Mouse (Mus musculus) heart, postnatal 10 days (tissue): ENCODE measurements at regions not wholly inside any gene's neighbourhood (a gene's known extent, or its start where the extent isn't known, plus 50 kb on each side); places are given as distances from the start of the nearest gene placed in this dataset.

Experiments used
- DNase-seq, 2 experiments: peaks; one replicate each; pipeline ENCODE4 v3.0.0; 2021
- intact Hi-C: fragments of 180-260 bp; cut with DNase I; formaldehyde crosslinking; loops from one replicate; pipeline ENCODE4 v1.15.1; 2025

- DNase-seq: no peak
- intact Hi-C loops: loop anchor here (2.0 kb wide), 2 partner anchors 484 to 696 kb away; no protein-coding TSS in a partner anchor
Observed at GRCm38 (mm10) chr8:31518903-31519302, 1909.6 kb upstream of the 5930422O12Rik start.

GRCm38 (mm10) chr8:31520991-31521448 is 1907.5 kb upstream of the 5930422O12Rik start:
- no peak for DNase-seq
- intact Hi-C loops: loop anchor here (10.0 kb wide), 1 partner anchor 1664 kb away; no protein-coding TSS in a partner anchor

DNA sequence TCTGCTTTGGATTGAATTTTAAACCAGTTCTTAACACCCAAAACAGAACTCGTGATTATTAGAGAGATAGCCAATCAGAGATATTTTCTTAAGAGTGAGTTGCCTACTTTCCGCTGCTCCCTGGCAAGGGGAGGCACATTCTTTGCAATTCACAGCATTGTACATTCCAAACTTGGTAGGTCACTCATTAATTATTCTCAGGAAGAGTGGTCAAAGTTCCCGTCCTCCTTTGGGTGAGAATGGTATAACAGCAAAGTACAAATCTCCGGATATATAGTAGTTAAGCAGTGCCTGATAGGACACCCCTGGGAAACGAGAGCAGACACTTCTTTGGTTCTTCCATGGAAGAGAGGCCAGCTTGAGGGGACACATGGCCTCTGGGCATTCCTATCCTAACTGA is 1903.4 kb upstream of the 5930422O12Rik start:
- intact Hi-C loops: loop anchor here (10.0 kb wide), 1 partner anchor 1660 kb away; no protein-coding TSS in a partner anchor
- peak in 1 of 2 experiments; percentile 11 for DNase-seq

GRCm38 (mm10) chr8:31539251-31539650 is 1889.3 kb upstream of the 5930422O12Rik start:
- intact Hi-C loops: no loop called here
- DNase-seq: no peak

- intact Hi-C loops: no loop called here
Observed at GRCm38 (mm10) chr8:31541646-31542045, 1886.9 kb upstream of the 5930422O12Rik start.

DNA sequence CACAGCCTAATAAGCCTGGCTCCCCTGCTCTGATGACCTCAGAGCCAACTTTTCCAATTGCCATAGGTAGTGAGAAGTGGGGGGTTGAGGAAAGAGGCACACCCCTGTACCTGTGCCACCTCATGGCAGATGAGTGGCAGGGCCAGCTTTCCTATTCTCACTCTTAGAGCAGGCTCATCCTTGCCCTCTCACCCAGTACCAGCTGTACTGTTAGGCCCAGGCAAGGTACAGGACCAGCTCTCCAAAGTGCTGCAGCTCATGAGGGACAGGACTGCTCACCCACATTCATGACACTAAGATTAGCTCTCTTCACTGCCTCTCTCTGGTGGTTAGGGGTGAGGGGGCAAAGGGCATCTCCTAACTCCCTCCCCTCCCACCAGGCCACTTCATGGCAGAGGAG is 1854.4 kb upstream of the 5930422O12Rik start:
- intact Hi-C loops: no loop called here
- DNase-seq: no peak

More at GRCm38 (mm10) chr8:31541646-31542045, 1886.9 kb upstream of the 5930422O12Rik start:
- no peak for DNase-seq

DNA sequence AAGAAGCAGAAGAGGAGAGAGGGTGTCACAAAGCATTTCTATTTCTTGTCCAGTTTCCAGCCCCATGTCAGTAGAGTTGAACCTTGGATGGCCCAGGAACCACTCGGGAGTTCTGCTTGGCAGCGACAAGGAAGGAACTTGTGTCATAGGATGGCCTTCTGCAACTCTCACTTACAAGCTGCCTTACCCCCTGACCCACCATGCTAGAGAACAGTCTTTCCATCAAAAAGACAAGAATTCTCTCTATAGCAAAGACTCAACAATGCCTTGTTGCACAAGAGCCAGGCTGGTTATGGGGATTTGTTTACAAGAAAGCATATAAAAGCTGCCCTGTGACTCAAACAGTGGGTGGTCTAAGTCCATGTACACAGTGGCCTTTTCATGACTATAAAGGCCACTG is 1852.4 kb upstream of the 5930422O12Rik start:
- intact Hi-C loops: no loop called here
- DNase-seq: no peak

DNA sequence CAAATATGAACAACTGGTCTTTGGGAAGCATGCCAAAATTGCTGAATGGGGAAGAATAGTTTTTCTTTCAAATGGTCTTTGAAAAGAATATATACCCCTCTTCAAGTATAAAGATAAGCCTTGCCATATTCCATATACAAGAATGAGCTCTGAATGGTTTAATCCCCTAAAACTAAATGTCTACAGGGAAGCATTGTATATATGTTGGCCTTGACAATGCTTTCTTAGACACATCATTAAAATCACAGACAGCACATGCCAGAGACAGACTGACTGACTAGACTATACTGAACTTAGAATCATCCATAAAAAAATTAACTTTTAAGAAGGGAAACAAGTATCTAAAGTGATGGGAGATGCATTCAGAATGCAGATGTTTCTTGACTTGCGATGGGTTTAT is 1843.8 kb upstream of the 5930422O12Rik start:
- intact Hi-C loops: no loop called here
- DNase-seq: no peak

GRCm38 (mm10) chr8:31599536-31599935 is 1829.0 kb upstream of the 5930422O12Rik start:
- intact Hi-C loops: no loop called here
- peak; percentile 20 to 31 for DNase-seq

DNA sequence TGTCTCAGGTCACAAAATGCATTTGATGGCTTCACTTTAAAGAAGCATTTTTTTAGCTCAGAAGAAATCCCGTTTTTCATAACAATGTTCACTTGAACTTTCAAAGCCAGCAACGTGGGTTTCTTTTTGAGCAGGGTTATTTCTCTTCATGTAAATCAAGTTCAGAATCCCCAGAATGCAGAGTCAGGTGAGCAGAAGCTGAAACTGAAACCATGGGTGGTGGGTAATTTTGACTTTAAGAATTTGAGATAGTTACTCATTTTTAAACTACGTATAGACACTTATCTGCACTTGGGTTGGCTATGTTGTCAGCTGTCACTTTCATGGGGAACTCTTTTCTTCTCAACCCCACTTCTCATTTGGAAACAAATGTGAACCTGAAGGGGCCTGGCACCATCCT is 1827.5 kb upstream of the 5930422O12Rik start:
- DNase-seq: no peak
- intact Hi-C loops: no loop called here

DNA sequence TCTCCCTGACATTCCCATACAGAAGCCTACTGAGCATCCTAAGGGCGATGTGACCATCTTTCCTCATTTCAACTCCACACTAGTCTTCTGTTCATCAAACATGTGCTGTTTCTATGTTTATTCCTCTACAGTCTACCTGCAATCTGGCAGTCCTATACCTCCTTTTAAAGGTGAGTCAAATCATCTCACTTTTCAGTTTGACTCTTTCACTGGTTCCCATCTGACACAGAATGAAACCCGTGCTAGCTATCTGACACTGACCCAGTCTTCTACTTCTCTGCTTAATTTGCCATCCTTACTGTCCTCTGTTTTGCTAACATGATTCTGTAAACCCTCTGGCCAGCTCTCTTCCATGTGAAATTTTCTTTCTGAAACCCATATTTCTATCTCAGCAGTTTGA is 1812.0 kb upstream of the 5930422O12Rik start:
- intact Hi-C loops: no loop called here
- DNase-seq: no peak

- no peak for DNase-seq
- intact Hi-C loops: no loop called here
Observed at GRCm38 (mm10) chr8:31627708-31628107, 1800.8 kb upstream of the 5930422O12Rik start.

DNA sequence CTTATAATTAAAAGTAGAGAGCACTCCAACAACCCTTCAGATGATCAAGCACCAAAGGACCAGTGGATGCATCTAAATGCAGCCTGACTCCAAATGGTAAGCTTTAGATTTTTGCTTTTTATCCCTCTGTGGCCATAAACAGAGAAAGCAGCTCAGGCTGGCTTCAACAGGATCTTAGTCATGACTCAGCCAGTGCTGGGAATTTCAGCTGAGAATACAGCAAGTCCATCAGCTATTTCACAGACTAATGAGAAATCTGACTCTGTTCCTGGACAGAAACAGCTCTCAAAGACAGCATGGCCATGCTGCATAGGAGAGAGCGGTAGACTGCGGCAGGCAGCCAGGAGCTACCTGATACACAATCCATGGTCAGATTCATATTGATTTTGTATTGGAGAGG is 1800.4 kb upstream of the 5930422O12Rik start:
- intact Hi-C loops: no loop called here
- DNase-seq: no peak

DNA sequence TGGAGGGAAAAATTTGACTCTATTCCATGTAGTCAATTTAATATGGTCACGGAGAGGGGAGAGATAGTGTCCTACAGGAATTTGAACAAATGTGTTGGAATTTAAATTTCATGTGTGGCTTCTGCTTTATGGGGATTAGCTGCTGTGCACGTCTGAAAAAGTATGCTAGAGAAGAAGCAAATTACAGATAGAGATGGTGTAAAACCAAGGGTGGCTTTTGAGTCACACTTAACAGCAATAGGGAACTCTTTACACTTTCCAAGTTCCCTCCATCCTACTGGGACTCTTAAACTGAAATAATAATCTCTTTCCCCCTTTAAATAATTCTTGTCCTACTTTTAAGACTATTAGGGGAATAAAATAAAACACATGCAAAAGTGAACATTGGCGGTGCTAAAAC is 1790.1 kb upstream of the 5930422O12Rik start:
- no peak for DNase-seq
- intact Hi-C loops: no loop called here

DNA sequence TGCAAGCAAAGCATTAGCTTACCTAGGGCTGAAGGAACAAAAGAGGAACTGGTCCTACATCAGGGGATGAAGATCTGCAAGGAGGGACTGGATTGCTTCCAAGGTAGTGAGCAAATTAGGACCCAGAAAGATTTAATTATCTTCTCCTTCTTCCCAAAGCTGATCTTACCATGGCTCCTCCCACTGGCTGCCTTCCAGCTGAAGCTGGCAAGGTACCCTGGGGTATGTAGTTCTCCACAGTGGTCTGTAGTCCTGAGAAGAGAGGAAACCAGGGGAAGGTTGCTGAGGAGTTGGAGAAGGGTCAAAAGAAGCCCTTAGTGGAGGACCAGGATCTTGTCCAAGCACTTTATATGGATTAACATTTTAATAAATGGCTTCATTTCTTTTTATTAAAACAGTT is 1764.8 kb upstream of the 5930422O12Rik start:
- intact Hi-C loops: no loop called here
- DNase-seq: no peak

DNA sequence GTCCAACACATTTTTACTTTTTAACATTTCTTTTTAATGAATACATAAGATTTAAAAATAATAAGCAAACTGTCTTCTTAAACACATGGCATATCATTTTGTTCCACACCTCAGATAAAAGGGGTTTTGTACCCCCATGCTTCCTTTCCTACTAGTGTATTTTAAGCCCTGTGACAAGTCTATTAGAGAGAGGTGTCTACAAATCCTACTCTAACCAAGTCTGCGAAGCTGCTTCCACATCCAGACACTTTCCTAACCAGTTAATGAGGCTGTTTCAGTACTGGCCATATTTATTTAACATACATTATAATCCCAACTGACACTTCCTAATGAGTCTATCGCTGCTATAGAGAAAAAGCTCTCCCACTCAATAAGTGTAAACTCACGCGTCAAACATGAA is 1763.0 kb upstream of the 5930422O12Rik start:
- no peak for DNase-seq
- intact Hi-C loops: no loop called here

- DNase-seq: no peak
- intact Hi-C loops: no loop called here
Observed at GRCm38 (mm10) chr8:31704168-31704567, 1724.3 kb upstream of the 5930422O12Rik start.

GRCm38 (mm10) chr8:31713321-31714076 is 1715.0 kb upstream of the 5930422O12Rik start:
- intact Hi-C loops: no loop called here
- DNase-seq: peak; percentile 2 to 4

DNA sequence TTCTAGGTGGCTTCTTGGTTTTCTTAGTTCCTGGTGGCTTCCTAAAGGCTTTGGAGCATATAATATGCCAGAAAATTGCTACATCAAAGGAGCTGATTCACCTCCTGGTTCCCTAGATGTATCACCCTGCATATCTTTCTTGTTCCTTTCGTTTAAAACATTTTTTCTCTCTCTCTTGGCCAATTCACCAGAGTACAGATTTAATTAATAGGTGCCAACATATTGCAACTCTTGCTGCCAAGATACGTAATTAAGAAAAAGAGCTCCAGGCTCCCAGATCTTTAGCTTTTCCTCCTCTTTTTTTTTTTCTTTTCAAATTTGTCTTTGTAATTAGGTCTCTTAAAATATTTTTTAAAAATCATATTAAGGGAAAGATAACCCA is 1714.4 kb upstream of the 5930422O12Rik start:
- no peak for DNase-seq
- intact Hi-C loops: no loop called here

- intact Hi-C loops: no loop called here
- no peak for DNase-seq
Observed at GRCm38 (mm10) chr8:31720021-31720420, 1708.5 kb upstream of the 5930422O12Rik start.

DNA sequence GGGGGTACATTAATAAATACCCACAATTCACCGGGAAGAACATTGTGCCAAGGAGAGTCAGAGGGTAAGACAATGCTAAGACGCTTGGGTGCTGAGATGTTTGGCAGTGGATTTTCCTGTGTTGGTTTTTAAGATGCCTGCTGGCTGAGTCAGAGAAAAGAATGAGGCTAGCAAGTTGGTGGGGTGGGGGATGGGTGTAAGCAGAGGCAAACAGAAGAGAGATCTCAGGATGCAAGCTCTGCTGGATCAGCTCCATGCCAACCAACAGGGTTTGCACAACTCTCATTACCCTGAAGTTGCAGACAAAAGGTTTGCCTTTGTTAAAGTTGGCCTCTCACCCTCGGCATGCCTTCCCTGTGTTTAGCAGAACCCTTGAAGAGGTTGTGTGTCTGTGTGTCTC is 1707.9 kb upstream of the 5930422O12Rik start:
- no peak for DNase-seq
- intact Hi-C loops: no loop called here

- intact Hi-C loops: no loop called here
- DNase-seq: no peak
Observed at GRCm38 (mm10) chr8:31725430-31725829, 1703.1 kb upstream of the 5930422O12Rik start.

DNA sequence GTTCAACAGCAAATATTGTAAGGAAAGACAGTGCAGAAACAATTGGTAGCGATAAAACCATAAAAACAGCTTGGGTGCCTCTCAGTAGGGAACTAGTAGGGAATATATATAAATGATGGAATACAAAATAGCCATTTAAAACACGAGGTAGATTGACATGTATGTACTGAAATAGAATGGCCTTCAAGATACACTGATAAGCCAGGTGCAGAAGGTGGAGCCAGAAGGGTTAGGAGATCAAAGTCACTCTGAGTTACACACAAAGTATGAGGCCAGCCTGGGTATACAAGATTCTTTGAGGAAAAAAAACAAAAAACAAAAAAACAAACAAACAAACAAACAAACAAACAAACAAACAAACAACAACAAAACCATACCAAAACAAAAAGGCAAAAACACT is 1692.9 kb upstream of the 5930422O12Rik start:
- no peak for DNase-seq
- intact Hi-C loops: no loop called here
